Mouse (Mus musculus) stomach, embryonic 15.5 days (tissue): ENCODE data around the gene Ppy. TPM values are rescaled to one million over a fixed set of nuclear protein-coding genes. Genes with fewer than 3 reads are reported as not detected.
A peak's percentile ranks its signal among the peaks of the same experiment; 100 is the strongest.

Source experiments
- ATAC-seq: fragments of 200-750 bp; cut with Nextera tagmentation; 2 replicates; pipeline ENCODE4 v1.8.0; 2017; ENCODE audit warnings: low read depth, moderate number of reproducible peaks, moderate TSS enrichment; ENCODE audit not compliant: insufficient read depth, low FRiP score
- H3K27ac ChIP-seq: fragments of 300-500 bp; sonication (generic); 2 replicates; pipeline ENCODE4 v1.5.1; 2015; ENCODE audit warnings: mild to moderate bottlenecking, inconsistent platforms
- H3K27me3 ChIP-seq: fragments of 300-500 bp; sonication (generic); replicated peaks from 2 replicates; pipeline ENCODE4 v1.6.1; 2015; ENCODE audit warnings: inconsistent platforms
- H3K36me3 ChIP-seq: fragments of 300-500 bp; sonication (generic); 2 replicates; pipeline ENCODE4 v1.6.1; 2015; ENCODE audit warnings: inconsistent platforms
- H3K4me1 ChIP-seq: fragments of 300-500 bp; sonication (generic); 2 replicates; pipeline ENCODE4 v1.6.1; 2015; ENCODE audit warnings: inconsistent platforms
- H3K4me2 ChIP-seq: fragments of 300-500 bp; sonication (generic); 2 replicates; pipeline ENCODE4 v1.6.1; 2015; ENCODE audit warnings: mild to moderate bottlenecking, inconsistent platforms
- H3K4me3 ChIP-seq: fragments of 300-500 bp; sonication (generic); replicated peaks from 2 replicates; pipeline ENCODE4 v1.5.1; 2015; ENCODE audit warnings: inconsistent platforms
- H3K9ac ChIP-seq: fragments of 300-500 bp; sonication (generic); 2 replicates; pipeline ENCODE4 v1.6.1; 2015; ENCODE audit warnings: inconsistent platforms
- H3K9me3 ChIP-seq: fragments of 300-500 bp; sonication (generic); 2 replicates; pipeline ENCODE4 v1.6.1; 2016; ENCODE audit warnings: inconsistent platforms
- WGBS: fragments of 180-500 bp; shearing (Covaris S2); methylation state at CpG from one replicate; pipeline ENCODE4 v1.1.7; 2015; 5-methylcytosine and 5-hydroxymethylcytosine counted together
- polyA plus RNA-seq: library from polyadenylated mRNA; unstranded; fragments of >200 nt; fragmentation: Nextera tagmentation; extraction: Ambion mirVana; gene quantifications from 2 replicates; pipeline ENCODE4 v1.2.1, GENCODE M21; 2015

Ppy gene
- polyA plus RNA-seq, 1 experiment from 2014 or later, result 4.8 TPM

DNA sequence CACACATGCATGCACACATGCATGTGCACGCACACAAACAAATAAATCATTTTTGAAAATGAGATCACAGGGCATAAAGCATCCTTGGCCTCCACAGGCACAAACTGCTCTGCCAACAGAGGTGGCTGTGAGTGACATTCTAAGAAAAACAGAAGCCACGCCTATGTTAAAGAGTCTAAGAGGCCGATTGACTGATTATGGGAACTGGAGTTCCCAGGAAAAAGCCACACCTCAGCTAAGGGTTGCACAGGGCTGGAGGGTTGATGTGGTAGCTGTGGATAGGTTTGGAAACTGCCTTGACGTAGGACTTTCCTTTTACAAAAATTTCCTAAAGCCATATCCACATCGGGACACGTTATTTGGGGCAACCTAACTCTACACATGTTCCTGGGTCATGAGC is 16.3 kb upstream of the Ppy start:
- Histone ChIP-seq H3K4me2 (no peak overlapping the region), H3K4me1 (no peaks in the 10 kb centered on the region), H3K27ac (no peak overlapping the region), H3K27me3 (no peaks in the 10 kb centered on the region), H3K36me3 (no peaks in the 10 kb centered on the region), H3K4me3 (no peak overlapping the region), H3K9ac (no peak overlapping the region), H3K9me3 (0 out of 2 replicates have a peak, but pooled peaks cover 3% of the 10 kb centered on the region)
- WGBS, result 66% methylated on average over 6 of the region's 6 CpGs
- peak; percentile 47; the same call in 1 of the 2 replicates for ATAC-seq

DNA sequence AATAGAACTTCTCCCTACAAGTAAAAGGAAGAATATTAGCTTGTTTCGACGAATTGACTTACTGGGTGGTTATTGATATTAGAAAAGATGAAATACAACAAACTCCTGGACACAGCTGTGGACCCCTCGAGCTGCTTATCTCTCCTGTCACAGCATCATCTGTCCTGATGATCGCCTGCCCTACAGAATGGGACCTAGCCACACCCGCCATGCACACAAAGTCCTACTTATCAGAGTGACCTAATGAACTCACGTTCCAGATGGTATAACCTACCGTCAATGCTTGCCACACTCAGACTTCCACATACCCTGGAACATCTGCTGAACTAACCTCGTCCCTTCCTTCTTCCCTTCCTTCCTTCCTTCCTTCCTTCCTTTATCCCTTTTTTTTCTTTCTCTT is 15.1 kb upstream of the Ppy start:
- no peaks in the 10 kb centered on the region for H3K27me3 ChIP-seq
- no peaks in the 10 kb centered on the region for H3K36me3 ChIP-seq
- H3K9ac ChIP-seq, result no peak overlapping the region
- no peak overlapping the region for H3K4me3 ChIP-seq
- no peaks in the 10 kb centered on the region for H3K4me1 ChIP-seq
- 35% methylated on average over 8 of the region's 8 CpGs for WGBS
- no peak overlapping the region for H3K4me2 ChIP-seq
- 0 out of 2 replicates have a peak, but pooled peaks cover 3% of the 10 kb centered on the region for H3K9me3 ChIP-seq
- ATAC-seq, result no peak
- no peak overlapping the region for H3K27ac ChIP-seq

DNA sequence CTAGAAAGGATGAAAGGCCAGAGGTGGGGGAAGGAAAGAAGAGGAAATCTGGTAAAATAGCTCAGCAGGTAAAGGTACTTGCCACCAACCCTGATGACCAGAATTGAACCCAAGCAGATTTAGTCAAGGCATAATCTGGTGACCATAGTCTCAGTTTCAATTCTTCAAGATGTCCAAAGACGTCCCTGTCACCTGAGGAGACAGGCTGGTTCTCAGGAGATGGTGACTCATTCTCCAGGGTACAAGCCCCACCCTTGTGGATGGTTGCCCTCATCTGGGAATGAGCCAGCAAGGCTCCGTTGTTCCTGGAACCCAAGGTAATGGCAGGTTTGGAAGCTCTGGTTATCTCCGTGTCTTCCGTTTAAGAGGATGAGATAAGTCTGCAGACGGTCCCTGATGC is 10.5 kb upstream of the Ppy start:
- peaks cover 33% of the 10 kb centered on the region for H3K27me3 ChIP-seq
- H3K4me1 ChIP-seq, result peaks cover 5% of the 10 kb centered on the region; the same call in 1 of the 2 replicates
- no peaks in the 10 kb centered on the region for H3K9me3 ChIP-seq
- no peak overlapping the region for H3K9ac ChIP-seq
- ATAC-seq, result no peak
- 70% methylated on average over 5 of the region's 5 CpGs for WGBS
- H3K4me3 ChIP-seq, result no peak overlapping the region
- no peak overlapping the region for H3K27ac ChIP-seq
- no peak overlapping the region for H3K4me2 ChIP-seq
- no peaks in the 10 kb centered on the region for H3K36me3 ChIP-seq

DNA sequence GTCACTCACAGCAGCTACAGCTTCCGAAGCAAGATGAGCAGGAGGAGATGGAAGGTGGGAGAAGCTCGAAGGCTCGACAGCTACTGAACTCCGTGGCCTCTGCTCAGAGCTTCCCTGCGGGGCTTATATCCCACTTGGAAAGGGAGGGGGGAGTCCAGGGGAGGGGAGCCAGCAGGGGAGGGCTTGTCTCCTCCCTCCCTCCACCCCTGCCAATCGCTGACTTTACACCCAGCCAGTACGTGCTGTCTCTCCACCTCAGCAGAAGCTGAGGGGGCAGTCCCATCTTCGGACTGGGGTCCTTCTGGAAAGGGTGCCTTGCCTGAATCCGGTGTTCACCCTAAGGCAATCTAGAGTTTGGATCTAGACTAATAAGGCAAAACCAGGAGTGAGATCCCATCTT is 6.6 kb upstream of the Ppy start, which contains the start of gene Pyy:
TSS of gene Pyy (minus strand) at position 101 of the 400 bp plus-strand sequence.
- H3K9me3 ChIP-seq, result no peaks in the 10 kb centered on the region
- H3K4me2 ChIP-seq, result peak within 1 kb of the TSS; percentile 43
- peaks cover 56% of the 10 kb centered on the region for H3K27me3 ChIP-seq
- H3K27ac ChIP-seq, result no peak within 1 kb of the TSS
- peaks cover 5% of the 10 kb centered on the region; the same call in 1 of the 2 replicates for H3K4me1 ChIP-seq
- no peak within 1 kb of the TSS for H3K9ac ChIP-seq
- peak within 1 kb of the TSS; percentile 19 for H3K4me3 ChIP-seq
- H3K36me3 ChIP-seq, result no peaks in the 10 kb centered on the region
- WGBS, result 14% methylated on average over 9 of the region's 9 CpGs
- ATAC-seq, result no peak

DNA sequence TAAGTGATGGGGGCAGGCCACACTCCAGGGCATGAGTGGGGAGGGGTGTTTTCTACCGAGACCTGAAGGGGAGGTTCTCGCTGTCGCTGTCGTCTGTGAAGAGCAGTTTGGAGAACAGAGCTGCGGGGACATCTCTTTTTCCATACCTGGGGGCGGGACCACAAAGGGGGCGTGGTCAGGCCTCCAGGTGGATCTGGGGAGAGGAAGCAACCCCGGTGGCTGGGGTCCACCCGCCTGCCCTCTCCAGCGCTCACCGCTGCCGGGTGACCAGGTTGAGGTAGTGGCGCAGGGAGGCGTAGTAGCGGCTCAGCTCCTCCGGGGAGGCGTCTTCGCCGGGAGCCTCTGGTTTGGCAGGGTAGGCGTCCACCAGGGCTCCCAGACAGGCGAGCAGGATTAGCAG is 5.8 kb upstream of the Ppy start:
- WGBS, result 3% methylated on average over 21 of the region's 21 CpGs
- H3K9me3 ChIP-seq, result no peaks in the 10 kb centered on the region
- ATAC-seq, result no peak
- no peak overlapping the region for H3K27ac ChIP-seq
- H3K4me2 ChIP-seq, result peak overlapping the region; percentile 43
- no peak overlapping the region for H3K9ac ChIP-seq
- peaks cover 9% of the 10 kb centered on the region; the same call in 1 of the 2 replicates for H3K4me1 ChIP-seq
- peaks cover 56% of the 10 kb centered on the region for H3K27me3 ChIP-seq
- H3K36me3 ChIP-seq, result no peaks in the 10 kb centered on the region
- H3K4me3 ChIP-seq, result peak overlapping the region; percentile 19

DNA sequence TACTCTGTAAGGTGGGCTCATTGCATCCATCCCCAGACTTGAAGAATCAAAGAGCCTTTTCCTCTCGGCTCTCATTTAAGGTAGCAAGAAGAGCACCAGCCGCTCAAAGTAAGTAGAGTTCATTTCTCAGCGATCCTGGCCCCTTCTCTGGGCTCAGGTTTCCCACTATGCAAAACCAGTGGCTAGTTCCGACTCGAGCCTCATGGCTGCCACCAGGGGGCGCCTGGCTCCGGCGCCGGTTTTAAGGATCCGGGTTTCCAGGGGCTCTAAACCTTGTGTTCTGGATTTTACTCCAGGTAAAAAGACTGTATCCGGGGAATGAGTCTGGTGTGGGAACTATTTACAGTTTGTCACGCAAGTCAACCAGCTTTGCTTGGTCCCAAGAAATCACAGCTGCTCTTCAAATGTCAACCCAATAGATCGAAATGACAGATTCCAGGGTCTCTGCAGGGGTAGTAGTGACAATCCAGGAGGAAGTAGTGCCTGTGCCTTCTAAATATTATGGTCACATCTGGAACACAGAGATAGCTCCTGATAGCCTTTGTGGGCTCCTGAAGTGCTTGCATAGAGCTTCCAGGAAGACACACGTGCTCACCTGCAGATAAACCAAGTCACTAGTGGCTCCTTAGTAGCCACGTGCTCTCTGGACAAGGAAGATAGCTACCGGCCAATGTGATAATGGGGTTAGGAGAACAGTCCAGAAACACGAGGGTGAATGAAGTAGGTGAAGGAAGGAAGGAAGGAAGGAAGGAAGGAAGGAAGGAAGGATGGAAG is 1.6 kb upstream of the Ppy start:
- Histone ChIP-seq H3K27ac (no peak overlapping the region), H3K4me2 (no peak overlapping the region; the same call in 1 of the 2 replicates), H3K36me3 (no peaks in the 10 kb centered on the region), H3K9me3 (no peaks in the 10 kb centered on the region), H3K4me1 (peaks cover 10% of the 10 kb centered on the region; the same call in 1 of the 2 replicates), H3K4me3 (no peak overlapping the region), H3K27me3 (peaks cover 37% of the 10 kb centered on the region), H3K9ac (no peak overlapping the region)
- ATAC-seq, result no peak
- WGBS, result 16% methylated on average over 17 of the region's 17 CpGs

DNA sequence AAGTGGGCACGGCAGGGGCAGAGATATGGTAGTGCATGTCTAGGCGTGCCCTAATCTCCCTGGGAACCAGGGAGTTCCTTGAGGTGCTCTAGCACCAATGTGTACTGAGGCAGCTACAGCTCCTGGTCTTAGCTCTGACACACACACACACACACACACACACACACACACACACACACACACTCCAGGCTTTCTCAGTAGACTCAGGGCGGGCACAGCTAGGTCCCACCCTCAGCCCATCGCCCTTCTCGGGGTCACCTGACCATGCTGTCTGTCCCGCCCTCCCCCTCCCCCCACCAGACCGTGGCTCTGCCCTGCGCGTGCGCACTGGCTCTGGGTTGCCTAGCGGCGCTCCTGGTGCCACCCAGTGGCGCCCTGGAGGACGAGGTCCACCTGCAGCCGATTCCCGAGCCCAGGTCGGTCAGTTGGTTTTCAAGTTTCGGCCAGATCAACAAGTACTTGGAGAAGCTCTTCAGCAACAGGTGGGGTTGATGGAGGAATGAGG is 4.2 kb downstream of the Ppy start:
- Histone ChIP-seq H3K4me2 (peak overlapping the region; percentile 56), H3K9me3 (no peaks in the 10 kb centered on the region), H3K9ac (no peak overlapping the region), H3K4me3 (peak overlapping the region; percentile 30), H3K4me1 (peaks cover 13% of the 10 kb centered on the region; the same call in 1 of the 2 replicates), H3K27me3 (0 out of 2 replicates have a peak, but pooled peaks cover 3% of the 10 kb centered on the region), H3K27ac (peak overlapping the region; percentile 46), H3K36me3 (no peaks in the 10 kb centered on the region)
- peak; percentile 90 for ATAC-seq
- 4% methylated on average over 16 of the region's 18 CpGs for WGBS

DNA sequence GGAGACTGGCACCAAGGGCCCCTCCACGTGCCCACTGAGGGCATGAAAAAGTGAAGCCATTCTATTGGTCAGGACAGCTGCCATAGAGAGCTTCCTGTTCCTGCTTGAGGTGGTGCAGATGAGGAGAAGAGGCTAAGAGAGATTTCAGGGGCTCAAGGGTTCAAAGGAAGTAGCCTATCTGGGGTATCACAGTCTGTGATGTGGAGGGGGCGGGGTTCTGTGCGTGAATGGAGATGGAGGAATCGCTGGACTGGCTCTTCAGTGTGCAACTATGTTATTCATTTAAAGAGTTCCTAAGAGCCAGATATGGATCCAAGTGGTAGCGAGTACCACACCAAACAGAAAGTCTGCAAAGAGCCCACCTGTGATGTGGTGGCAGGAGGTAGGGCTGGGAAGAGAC is 4.7 kb downstream of the Ppy start:
- no peak overlapping the region for H3K9ac ChIP-seq
- H3K4me2 ChIP-seq, result peak overlapping the region; percentile 56
- WGBS, result 61% methylated on average over 5 of the region's 5 CpGs
- H3K4me3 ChIP-seq, result 0 out of 2 replicates have a peak overlapping the region, but pooled peaks have one; percentile 30
- H3K4me1 ChIP-seq, result peaks cover 13% of the 10 kb centered on the region; the same call in 1 of the 2 replicates
- H3K36me3 ChIP-seq, result no peaks in the 10 kb centered on the region
- H3K27ac ChIP-seq, result peak overlapping the region; percentile 46
- H3K27me3 ChIP-seq, result 0 out of 2 replicates have a peak, but pooled peaks cover 3% of the 10 kb centered on the region
- H3K9me3 ChIP-seq, result no peaks in the 10 kb centered on the region
- ATAC-seq, result no peak

DNA sequence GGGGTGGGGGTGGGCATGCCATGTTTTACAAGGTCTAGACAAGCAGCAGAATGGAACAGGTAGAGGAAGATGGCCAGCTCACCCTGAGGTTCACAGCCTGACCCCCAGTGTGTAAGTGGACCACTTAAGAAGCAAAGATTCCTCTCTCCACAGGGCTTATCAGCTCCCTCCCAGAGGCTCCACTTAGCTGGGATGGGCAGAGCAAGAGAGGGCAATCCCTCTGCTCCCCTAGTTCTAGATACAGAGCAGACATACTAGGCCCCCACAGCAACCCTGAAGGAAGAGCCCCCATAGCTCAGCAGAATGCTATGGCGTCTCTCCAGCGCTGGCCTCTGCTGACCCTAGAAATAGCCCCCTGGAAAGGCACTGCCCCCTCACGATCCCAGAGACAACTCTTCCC is 5.4 kb downstream of the Ppy start:
- Histone ChIP-seq H3K27ac (no peak overlapping the region), H3K36me3 (no peaks in the 10 kb centered on the region), H3K9me3 (no peaks in the 10 kb centered on the region), H3K4me2 (no peak overlapping the region), H3K27me3 (no peaks in the 10 kb centered on the region), H3K4me3 (no peak overlapping the region), H3K4me1 (peaks cover 13% of the 10 kb centered on the region; the same call in 1 of the 2 replicates), H3K9ac (no peak overlapping the region)
- 74% methylated on average over 3 of the region's 3 CpGs for WGBS
- no peak for ATAC-seq

DNA sequence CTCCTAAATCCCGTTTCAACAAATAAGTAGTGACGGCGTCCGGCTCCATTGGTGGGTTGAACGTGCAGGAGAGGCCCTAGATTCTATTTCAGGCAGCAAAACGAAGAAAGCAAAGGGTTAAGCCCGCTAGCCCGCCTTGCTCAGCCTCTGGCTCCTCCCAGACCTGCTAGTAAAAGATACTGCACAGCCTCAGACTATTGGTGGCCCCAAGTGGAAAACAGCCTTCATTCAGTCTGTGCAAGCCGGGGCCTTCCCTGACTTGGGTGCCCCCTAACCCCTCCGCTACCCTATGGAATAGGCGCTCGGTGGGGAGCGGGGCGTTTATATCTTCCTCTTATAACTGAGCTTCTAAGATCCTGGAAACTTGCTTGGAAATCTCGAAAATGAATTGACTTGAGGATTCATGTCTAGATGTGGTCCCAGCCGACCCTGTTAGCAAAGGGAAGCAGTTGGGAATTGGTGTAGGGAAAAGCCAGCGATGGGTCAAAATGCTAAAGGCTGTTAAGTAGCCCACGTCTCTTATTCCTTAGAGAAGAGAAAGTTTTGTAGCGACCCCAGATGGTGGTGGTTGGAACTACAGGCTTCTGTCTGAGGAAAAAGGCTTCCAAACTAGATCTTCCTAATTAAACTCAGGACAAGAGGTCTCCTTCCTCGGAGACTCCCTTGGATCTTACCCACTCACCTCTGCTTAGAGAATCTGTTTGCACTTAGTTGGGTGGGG is 11.9 kb downstream of the Ppy start:
- H3K27ac ChIP-seq, result peak overlapping the region; percentile 84
- H3K4me3 ChIP-seq, result peak overlapping the region; percentile 69
- H3K4me1 ChIP-seq, result peaks cover 12% of the 10 kb centered on the region
- H3K9me3 ChIP-seq, result no peaks in the 10 kb centered on the region
- peak overlapping the region; percentile 96 for H3K4me2 ChIP-seq
- H3K9ac ChIP-seq, result no peak overlapping the region
- under 1% methylated on average over 20 of the region's 20 CpGs for WGBS
- H3K36me3 ChIP-seq, result no peaks in the 10 kb centered on the region
- no peaks in the 10 kb centered on the region for H3K27me3 ChIP-seq
- peak; percentile 74 for ATAC-seq

DNA sequence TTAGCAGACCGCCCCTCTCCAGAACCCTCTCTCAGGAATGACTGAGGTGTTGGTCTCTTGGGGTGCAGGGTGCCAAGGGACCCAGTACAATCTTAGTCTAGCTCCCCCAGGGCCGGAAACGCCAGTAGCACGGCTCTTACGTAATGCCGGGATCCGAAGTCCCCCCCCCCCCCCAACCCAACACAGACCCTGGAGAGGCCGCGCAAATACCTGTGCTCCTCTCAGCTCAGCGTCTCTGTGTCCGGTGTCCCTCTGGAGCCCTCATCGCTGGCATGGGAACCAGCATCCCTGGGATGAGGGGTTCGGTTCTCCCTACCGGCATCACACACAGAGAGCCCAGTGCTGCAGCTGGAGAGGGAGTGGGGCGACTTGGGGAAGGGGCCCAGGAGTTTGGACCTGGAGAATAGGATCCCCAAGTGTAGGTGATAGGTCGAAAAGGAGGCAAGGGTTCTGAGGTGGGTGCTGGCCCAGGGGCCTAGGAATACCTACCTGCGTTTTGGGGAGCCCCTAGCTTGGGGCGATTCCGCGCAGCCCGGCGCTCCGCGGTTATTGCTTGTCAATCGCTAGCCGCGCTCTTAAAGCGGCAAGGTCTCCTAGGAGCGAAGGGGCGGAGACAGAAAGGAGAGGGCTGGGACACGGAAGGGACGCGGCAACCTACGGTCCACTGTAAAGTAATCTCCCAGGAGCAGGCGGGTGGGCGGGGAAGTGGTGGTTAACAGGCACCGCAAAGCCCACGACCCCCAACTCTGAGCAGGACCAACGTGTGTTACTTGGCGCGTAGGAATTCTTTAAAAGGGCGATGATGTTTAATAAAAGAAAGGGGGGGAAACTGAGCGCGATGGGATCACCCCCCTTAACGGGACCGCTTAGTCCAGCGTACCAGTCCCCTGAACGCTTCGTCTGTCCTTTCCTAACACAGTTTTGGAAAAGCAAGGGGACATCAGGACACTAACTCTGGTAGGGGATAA is 12.9 kb downstream of the Ppy start, which contains the start of gene Mpp2:
TSS of gene Mpp2 (minus strand) at position 585 of the 968 bp plus-strand sequence.
- no peaks in the 10 kb centered on the region for H3K36me3 ChIP-seq
- H3K9ac ChIP-seq, result peak within 1 kb of the TSS; percentile 71
- no peaks in the 10 kb centered on the region for H3K27me3 ChIP-seq
- H3K9me3 ChIP-seq, result no peaks in the 10 kb centered on the region
- peak within 1 kb of the TSS; percentile 69 for H3K4me3 ChIP-seq
- peaks cover 12% of the 10 kb centered on the region for H3K4me1 ChIP-seq
- WGBS, result under 1% methylated on average over 49 of the region's 49 CpGs
- H3K27ac ChIP-seq, result peak within 1 kb of the TSS; percentile 84
- H3K4me2 ChIP-seq, result peak within 1 kb of the TSS; percentile 96
- peak; percentile 81 for ATAC-seq
